Mouse (Mus musculus) macrophage (primary cell): ENCODE results near the gene Myof. TPM values are rescaled to one million over a fixed set of nuclear protein-coding genes. Genes with fewer than 3 reads are reported as not detected.

Experiments
- H3K27ac ChIP-seq: fragments of 350-480 bp; formaldehyde crosslinking; 2 replicates; pipeline ENCODE4 v1.9.0; 2021
- H3K36me3 ChIP-seq: fragments of 350-480 bp; formaldehyde crosslinking; 2 replicates; pipeline ENCODE4 v1.9.0; 2021; ENCODE audit errors: inconsistent target
- H3K4me3 ChIP-seq: fragments of 350-480 bp; formaldehyde crosslinking; 2 replicates; pipeline ENCODE4 v1.9.0; 2021; ENCODE audit errors: inconsistent target
- H3K79me2 ChIP-seq: fragments of 350-480 bp; formaldehyde crosslinking; 2 replicates; pipeline ENCODE4 v1.9.0; 2021; ENCODE audit errors: inconsistent target
- WGBS: methylation state at CpG from one replicate; pipeline ENCODE4 v1.1.7; 2026; ENCODE audit warnings: inconsistent platforms; ENCODE audit not compliant: missing documents; 5-methylcytosine and 5-hydroxymethylcytosine counted together
- polyA plus RNA-seq: library from polyadenylated mRNA; stranded (reverse); fragments of 250-400 nt; gene quantifications from 3 replicates; pipeline ENCODE4 v1.2.4, GENCODE M21; 2018; ENCODE audit warnings: inconsistent platforms

Myof gene
- polyA plus RNA-seq, 1 experiment from 2014 or later = 281 TPM

- Histone ChIP-seq H3K79me2 (no peaks in the 10 kb centered on the region), H3K27ac (no peak overlapping the region), H3K36me3 (peaks cover 89% of the 10 kb centered on the region), H3K4me3 (no peak overlapping the region)
- 91% methylated on average over 3 of the region's 3 CpGs for WGBS
Observed at GRCm38 (mm10) chr19:37925323-37925722, 118.1 kb downstream of the Myof start.

- 76% methylated on average over 3 of the region's 3 CpGs for WGBS
- Histone ChIP-seq H3K4me3 (no peak overlapping the region), H3K27ac (no peak overlapping the region), H3K36me3 (peaks cover 90% of the 10 kb centered on the region), H3K79me2 (no peaks in the 10 kb centered on the region)
Observed at GRCm38 (mm10) chr19:37924266-37924665, 119.1 kb downstream of the Myof start.

- Histone ChIP-seq H3K36me3 (peaks cover 91% of the 10 kb centered on the region), H3K27ac (no peak overlapping the region), H3K4me3 (no peak overlapping the region), H3K79me2 (no peaks in the 10 kb centered on the region)
- WGBS = 93% methylated on average over 5 of the region's 5 CpGs
Observed at GRCm38 (mm10) chr19:37921098-37921497, 122.3 kb downstream of the Myof start.

- Histone ChIP-seq H3K4me3 (no peak overlapping the region), H3K36me3 (peaks cover 94% of the 10 kb centered on the region), H3K79me2 (no peaks in the 10 kb centered on the region), H3K27ac (no peak overlapping the region)
- WGBS = 67% methylated on average over 12 of the region's 12 CpGs
Observed at GRCm38 (mm10) chr19:37918515-37918932, 124.9 kb downstream of the Myof start.

- WGBS = 96% methylated on average over 4 of the region's 4 CpGs
- Histone ChIP-seq H3K4me3 (no peak overlapping the region), H3K36me3 (peaks cover 94% of the 10 kb centered on the region), H3K27ac (no peak overlapping the region), H3K79me2 (no peaks in the 10 kb centered on the region)
Observed at GRCm38 (mm10) chr19:37914261-37914660, 129.1 kb downstream of the Myof start.

GRCm38 (mm10) chr19:37912501-37912900 is 130.9 kb downstream of the Myof start:
- no peak overlapping the region for H3K27ac ChIP-seq
- 93% methylated on average over 6 of the region's 6 CpGs for WGBS
- H3K36me3 ChIP-seq = peaks cover 87% of the 10 kb centered on the region
- no peak overlapping the region for H3K4me3 ChIP-seq
- H3K79me2 ChIP-seq = no peaks in the 10 kb centered on the region

GRCm38 (mm10) chr19:37909830-37910261 is 133.5 kb downstream of the Myof start:
- 87% methylated on average over 5 of the region's 5 CpGs for WGBS
- Histone ChIP-seq H3K4me3 (no peak overlapping the region), H3K36me3 (peaks cover 89% of the 10 kb centered on the region), H3K79me2 (no peaks in the 10 kb centered on the region), H3K27ac (no peak overlapping the region)

GRCm38 (mm10) chr19:37907451-37908320 is 135.7 kb downstream of the Myof start:
- Histone ChIP-seq H3K4me3 (no peak overlapping the region), H3K79me2 (no peaks in the 10 kb centered on the region), H3K36me3 (peaks cover 90% of the 10 kb centered on the region), H3K27ac (peak overlapping the region; percentile 27)
- WGBS = 70% methylated on average over 14 of the region's 17 CpGs

- Histone ChIP-seq H3K4me3 (no peak overlapping the region), H3K27ac (no peak overlapping the region), H3K36me3 (peaks cover 90% of the 10 kb centered on the region), H3K79me2 (no peaks in the 10 kb centered on the region)
- 98% methylated on average over 3 of the region's 3 CpGs for WGBS
Observed at GRCm38 (mm10) chr19:37906916-37907315, 136.5 kb downstream of the Myof start.

GRCm38 (mm10) chr19:37896081-37896480 is 147.3 kb downstream of the Myof start:
- Histone ChIP-seq H3K36me3 (peaks cover 36% of the 10 kb centered on the region), H3K79me2 (no peaks in the 10 kb centered on the region), H3K4me3 (no peak overlapping the region), H3K27ac (no peak overlapping the region)
- 91% methylated on average over 7 of the region's 7 CpGs for WGBS

GRCm38 (mm10) chr19:37891006-37891405 is 152.4 kb downstream of the Myof start:
- H3K4me3 ChIP-seq = no peak overlapping the region
- WGBS = 82% methylated on average over 2 of the region's 2 CpGs
- no peak overlapping the region for H3K27ac ChIP-seq
- H3K79me2 ChIP-seq = no peaks in the 10 kb centered on the region
- no peaks in the 10 kb centered on the region for H3K36me3 ChIP-seq

GRCm38 (mm10) chr19:37886355-37887120 is 156.8 kb downstream of the Myof start:
- H3K27ac ChIP-seq = no peak overlapping the region
- no peaks in the 10 kb centered on the region for H3K79me2 ChIP-seq
- no peaks in the 10 kb centered on the region for H3K36me3 ChIP-seq
- no peak overlapping the region for H3K4me3 ChIP-seq
- WGBS = 14% methylated on average over 15 of the region's 15 CpGs

GRCm38 (mm10) chr19:37881431-37882081 is 161.8 kb downstream of the Myof start:
- 85% methylated on average over 9 of the region's 9 CpGs for WGBS
- Histone ChIP-seq H3K79me2 (no peaks in the 10 kb centered on the region), H3K4me3 (no peak overlapping the region), H3K36me3 (no peaks in the 10 kb centered on the region), H3K27ac (no peak overlapping the region)

GRCm38 (mm10) chr19:37877511-37878167 is 165.7 kb downstream of the Myof start:
- no peaks in the 10 kb centered on the region for H3K36me3 ChIP-seq
- 55% methylated on average over 19 of the region's 20 CpGs for WGBS
- H3K79me2 ChIP-seq = no peaks in the 10 kb centered on the region
- H3K4me3 ChIP-seq = no peak overlapping the region
- H3K27ac ChIP-seq = no peak overlapping the region
